Mouse (Mus musculus) lung, embryonic 15.5 days (tissue): ENCODE measurements around the gene Wdr37. TPM values are rescaled to one million over a fixed set of nuclear protein-coding genes. Genes with fewer than 3 reads are reported as not detected.
"Not testable (repeated sequence)": the region's sequence is repeated elsewhere in the genome, so short reads cannot be mapped to it uniquely, and the experiment has no call there.

ENCODE experiments used
- ATAC-seq: fragments of 200-750 bp; cut with Nextera tagmentation; 2 replicates; pipeline ENCODE4 v1.8.0; 2017; ENCODE audit warnings: moderate number of reproducible peaks, borderline replicate concordance; ENCODE audit not compliant: low FRiP score, low TSS enrichment; ENCODE audit errors: extremely low read depth
- H3K27ac ChIP-seq: fragments of 300-500 bp; sonication (generic); 2 replicates; pipeline ENCODE4 v1.5.1; 2015; ENCODE audit warnings: moderate library complexity, mild to moderate bottlenecking, inconsistent platforms
- H3K27me3 ChIP-seq: fragments of 300-500 bp; sonication (generic); 2 replicates; pipeline ENCODE4 v1.6.1; 2015; ENCODE audit warnings: inconsistent platforms
- H3K36me3 ChIP-seq: fragments of 300-500 bp; sonication (generic); 2 replicates; pipeline ENCODE4 v1.6.1; 2015; ENCODE audit warnings: inconsistent platforms
- H3K4me1 ChIP-seq: fragments of 300-500 bp; sonication (generic); 2 replicates; pipeline ENCODE4 v1.6.1; 2015; ENCODE audit warnings: inconsistent platforms
- H3K4me2 ChIP-seq: fragments of 300-500 bp; sonication (generic); 2 replicates; pipeline ENCODE4 v1.6.1; 2015; ENCODE audit warnings: inconsistent platforms, mild to moderate bottlenecking, moderate library complexity
- H3K4me3 ChIP-seq: fragments of 300-500 bp; sonication (generic); 2 replicates; pipeline ENCODE4 v1.5.1; 2015; ENCODE audit warnings: mild to moderate bottlenecking, inconsistent platforms
- H3K9ac ChIP-seq: fragments of 300-500 bp; sonication (generic); 2 replicates; pipeline ENCODE4 v1.6.1; 2015; ENCODE audit warnings: inconsistent platforms
- H3K9me3 ChIP-seq: fragments of 300-500 bp; sonication (generic); 2 replicates; pipeline ENCODE4 v1.6.1; 2016; ENCODE audit warnings: inconsistent platforms
- WGBS: fragments of 180-500 bp; shearing (Covaris S2); methylation state at CpG from one replicate; pipeline ENCODE4 v1.1.7; 2015; 5-methylcytosine and 5-hydroxymethylcytosine counted together
- polyA plus RNA-seq: library from polyadenylated mRNA; unstranded; fragments of >200 nt; fragmentation: Nextera tagmentation; extraction: Ambion mirVana; gene quantifications from 2 replicates; pipeline ENCODE4 v1.2.1, GENCODE M21; 2015

The Wdr37 gene
- polyA plus RNA-seq: 19.9 and 22.1 TPM in 2 replicates

DNA sequence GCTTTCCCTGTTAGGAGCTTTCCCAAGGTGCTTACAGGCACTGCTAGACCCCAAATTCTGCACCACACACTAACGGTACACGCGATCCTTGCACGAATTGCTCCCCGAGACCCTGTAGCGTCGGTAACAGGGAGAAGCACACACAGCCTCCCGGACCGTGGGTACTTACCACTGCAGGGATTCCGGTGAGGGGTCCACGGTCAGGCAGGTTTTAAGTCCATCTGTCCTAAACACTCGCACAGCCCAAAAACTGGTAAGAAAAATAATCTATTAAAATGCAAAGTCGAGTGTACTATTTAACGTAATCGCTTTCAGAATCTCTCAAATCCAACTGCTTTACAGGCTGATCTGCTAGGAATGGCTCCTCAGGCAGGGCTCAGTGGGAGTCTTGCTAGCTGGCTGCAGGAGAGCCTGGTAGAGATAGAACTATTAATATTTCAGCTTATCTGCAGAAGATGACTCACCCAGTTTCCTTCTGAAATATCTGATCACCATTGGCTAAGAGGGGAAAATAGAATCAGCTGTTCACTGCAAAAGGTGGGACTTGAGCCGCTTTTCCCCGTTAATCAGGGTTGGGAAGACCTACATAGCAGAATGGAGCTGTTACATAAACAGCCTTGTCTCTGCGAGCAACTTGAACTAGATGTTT, at the start of gene Wdr37:
TSS of gene Wdr37 (minus strand) at position 596 of the 649 bp plus-strand sequence.
- Histone ChIP-seq H3K36me3 (no peaks in the 10 kb centered on the region), H3K4me2 (peak within 1 kb of the TSS; percentile 64), H3K9ac (peak within 1 kb of the TSS; percentile 66), H3K27ac (peak within 1 kb of the TSS; percentile 99), H3K4me3 (peak within 1 kb of the TSS; percentile 72), H3K4me1 (peaks cover 10% of the 10 kb centered on the region; the same call in 1 of the 2 replicates), H3K9me3 (no peaks in the 10 kb centered on the region), H3K27me3 (no peaks in the 10 kb centered on the region)
- 1% methylated on average over 18 of the region's 18 CpGs for whole genome bisulfite sequencing
- ATAC-seq: peak; percentile 55

DNA sequence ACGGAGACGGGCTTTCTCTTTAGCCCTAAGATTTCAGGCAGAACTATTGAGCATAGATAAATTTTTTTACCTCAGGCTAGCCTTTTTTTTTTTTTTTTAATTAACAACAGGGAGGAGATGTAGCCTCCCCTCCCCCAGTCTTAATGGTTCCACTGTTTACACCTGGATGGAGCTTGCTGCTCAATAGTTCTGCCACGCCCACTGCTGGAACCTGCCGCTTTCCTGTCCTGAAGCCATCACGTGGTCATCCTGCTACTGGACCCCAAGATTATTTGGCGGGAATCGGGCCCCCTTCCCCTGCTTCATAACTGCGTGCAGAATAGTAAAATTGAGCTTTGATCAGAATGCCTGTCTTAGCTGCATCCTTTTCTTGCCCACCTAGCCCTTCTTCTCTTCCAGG, 42.2 kb upstream of the Wdr37 start:
- not testable (repeated sequence) for H3K27me3 ChIP-seq, H3K4me3 ChIP-seq, H3K9me3 ChIP-seq, H3K36me3 ChIP-seq, ATAC-seq, H3K4me2 ChIP-seq, H3K4me1 ChIP-seq, H3K9ac ChIP-seq, H3K27ac ChIP-seq
- 86% methylated on average over 8 of the region's 8 CpGs for WGBS

DNA sequence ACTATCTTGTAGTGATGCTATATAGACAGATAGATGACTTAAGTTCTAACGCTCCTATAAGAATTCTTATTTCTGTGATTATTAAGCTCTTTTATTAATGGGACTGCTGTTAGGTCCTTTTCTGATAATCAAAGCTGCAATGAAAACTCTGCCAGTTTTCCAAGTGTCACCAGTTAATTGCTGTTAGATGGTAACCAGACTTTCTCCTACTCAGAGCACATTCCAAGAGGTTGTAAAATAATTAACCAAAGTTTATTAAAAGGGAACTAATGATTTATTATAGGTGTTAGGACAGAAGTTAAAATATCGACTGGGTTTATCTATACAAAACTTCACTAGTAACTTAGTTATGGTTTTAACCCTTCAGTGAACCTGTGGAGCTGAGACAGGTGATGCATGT, 34.3 kb upstream of the Wdr37 start:
- not testable (repeated sequence) for H3K9me3 ChIP-seq, H3K4me3 ChIP-seq, H3K27me3 ChIP-seq, H3K4me1 ChIP-seq, H3K36me3 ChIP-seq, H3K27ac ChIP-seq, H3K4me2 ChIP-seq, H3K9ac ChIP-seq, ATAC-seq
- WGBS: 79% methylated on average over 2 of the region's 2 CpGs

DNA sequence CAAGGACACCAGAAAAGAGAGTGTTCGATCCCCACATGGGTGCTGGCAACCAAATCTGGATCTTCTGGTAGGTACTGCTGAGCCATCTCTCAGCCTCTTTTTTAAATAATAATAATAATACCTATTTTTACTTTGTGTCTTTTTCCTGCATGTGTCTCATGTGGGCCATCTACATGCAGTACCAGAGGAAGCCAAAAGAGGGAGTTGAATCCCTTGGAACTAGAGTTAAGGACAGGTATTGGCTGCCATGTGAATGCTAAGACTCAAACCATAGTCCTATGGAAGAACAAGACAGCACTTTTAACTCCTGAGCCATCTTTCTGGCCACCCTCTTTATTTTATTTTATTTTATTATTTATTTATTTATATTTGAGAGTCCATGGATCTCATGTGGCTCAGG, 16.9 kb upstream of the Wdr37 start:
- Histone ChIP-seq H3K4me3 (no peak overlapping the region), H3K27ac (no peak overlapping the region), H3K27me3 (no peaks in the 10 kb centered on the region), H3K9me3 (no peaks in the 10 kb centered on the region), H3K4me2 (no peak overlapping the region), H3K36me3 (peaks cover 20% of the 10 kb centered on the region), H3K4me1 (0 out of 2 replicates have a peak, but pooled peaks cover 6% of the 10 kb centered on the region), H3K9ac (no peak overlapping the region)
- ATAC-seq: no peak
- WGBS: 89% methylated on average over 1 of the region's 1 CpGs

DNA sequence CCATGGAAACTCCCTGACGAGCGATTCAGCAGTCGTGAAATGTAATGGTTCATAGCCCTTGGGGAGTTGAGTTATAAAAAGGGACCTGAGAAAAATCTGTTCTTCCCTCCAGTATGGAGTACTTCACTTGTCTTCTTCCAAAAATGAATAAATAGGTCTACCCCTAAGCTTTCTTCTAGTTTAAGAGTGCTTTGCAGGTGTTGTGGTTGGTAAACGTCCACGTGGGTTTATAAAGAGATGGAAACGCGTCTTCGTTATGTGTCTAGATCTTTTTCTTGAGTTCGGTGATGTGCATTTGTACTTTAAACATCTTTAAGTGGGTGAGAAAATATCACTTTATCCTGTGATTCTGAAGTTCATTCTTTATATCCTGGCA, 14.5 kb upstream of the Wdr37 start:
- Histone ChIP-seq H3K4me3 (peak overlapping the region; percentile 62), H3K4me2 (peak overlapping the region; percentile 67), H3K27ac (peak overlapping the region; percentile 92; the same call in 1 of the 2 replicates), H3K4me1 (0 out of 2 replicates have a peak, but pooled peaks cover 6% of the 10 kb centered on the region), H3K9ac (peak overlapping the region; percentile 63), H3K27me3 (no peaks in the 10 kb centered on the region), H3K9me3 (no peaks in the 10 kb centered on the region), H3K36me3 (peaks cover 17% of the 10 kb centered on the region)
- no peak for ATAC-seq
- WGBS: 4% methylated on average over 9 of the region's 9 CpGs

DNA sequence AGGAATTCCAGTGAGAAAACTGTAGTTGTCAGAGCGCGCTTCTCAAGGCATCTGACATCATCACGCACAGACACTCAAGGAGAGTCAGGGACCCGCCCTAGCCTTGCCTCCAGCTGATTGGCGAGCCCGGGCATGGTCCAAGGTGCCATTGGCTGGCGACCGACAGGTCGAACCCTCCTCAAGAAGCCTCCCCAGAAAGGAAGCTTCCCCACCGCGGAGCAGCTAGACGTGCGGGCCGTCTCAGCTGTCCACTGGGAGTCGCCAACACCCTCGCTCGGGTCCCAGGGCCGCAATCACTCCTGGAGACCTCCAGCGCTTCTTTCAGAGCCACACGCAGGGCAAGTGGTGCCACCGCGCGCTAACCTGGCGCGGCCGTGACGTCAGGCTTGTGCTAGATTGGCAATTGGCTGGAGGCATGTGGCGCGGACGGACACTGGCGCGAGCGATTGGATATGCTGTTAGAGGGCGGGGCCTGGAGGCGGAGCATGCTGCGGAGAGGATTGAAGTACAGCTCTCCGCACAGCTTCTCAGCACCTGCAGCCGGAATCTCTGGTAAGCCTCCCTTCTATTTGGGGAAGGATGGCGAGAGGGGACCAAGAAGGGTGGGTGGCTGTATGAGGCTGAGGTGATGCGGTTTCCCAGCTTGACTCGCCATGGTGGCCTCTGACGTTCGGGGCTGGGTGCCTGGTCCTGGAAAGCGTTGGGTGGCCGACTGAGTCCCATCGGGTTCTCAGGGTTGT, 13.9 kb upstream of the Wdr37 start, which contains the start of gene Idi1:
TSS of gene Idi1 (plus strand) at position 57 of the 740 bp plus-strand sequence.
- Histone ChIP-seq H3K4me1 (0 out of 2 replicates have a peak, but pooled peaks cover 6% of the 10 kb centered on the region), H3K4me3 (peak within 1 kb of the TSS; percentile 62), H3K36me3 (peaks cover 17% of the 10 kb centered on the region), H3K27me3 (no peaks in the 10 kb centered on the region), H3K27ac (peak within 1 kb of the TSS; percentile 92), H3K9me3 (no peaks in the 10 kb centered on the region), H3K9ac (peak within 1 kb of the TSS; percentile 63), H3K4me2 (peak within 1 kb of the TSS; percentile 67)
- peak; percentile 100 for ATAC-seq
- under 1% methylated on average over 46 of the region's 46 CpGs for WGBS

DNA sequence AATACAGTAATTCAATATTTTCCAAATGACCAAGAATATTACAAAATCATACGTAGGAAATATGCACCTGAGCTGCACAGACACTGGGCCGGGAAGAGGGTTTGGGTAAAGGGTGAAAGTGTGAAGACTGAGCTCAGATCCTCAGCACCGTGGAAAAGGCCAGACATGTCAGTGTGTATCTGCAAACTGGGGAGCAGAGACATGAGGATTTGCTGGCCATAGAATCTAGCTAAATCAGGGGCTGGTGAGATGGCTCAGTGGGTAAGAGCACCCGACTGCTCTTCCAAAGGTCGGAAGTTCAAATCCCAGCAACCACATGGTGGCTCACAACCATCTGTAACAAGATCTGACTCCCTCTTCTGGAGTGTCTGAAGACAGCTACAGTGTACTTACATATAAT, 12.2 kb upstream of the Wdr37 start:
- H3K27me3 ChIP-seq, ATAC-seq, H3K9me3 ChIP-seq, H3K27ac ChIP-seq, H3K4me3 ChIP-seq, H3K4me1 ChIP-seq, H3K4me2 ChIP-seq, H3K9ac ChIP-seq, H3K36me3 ChIP-seq: not testable (repeated sequence)
- WGBS: 69% methylated on average over 5 of the region's 5 CpGs

DNA sequence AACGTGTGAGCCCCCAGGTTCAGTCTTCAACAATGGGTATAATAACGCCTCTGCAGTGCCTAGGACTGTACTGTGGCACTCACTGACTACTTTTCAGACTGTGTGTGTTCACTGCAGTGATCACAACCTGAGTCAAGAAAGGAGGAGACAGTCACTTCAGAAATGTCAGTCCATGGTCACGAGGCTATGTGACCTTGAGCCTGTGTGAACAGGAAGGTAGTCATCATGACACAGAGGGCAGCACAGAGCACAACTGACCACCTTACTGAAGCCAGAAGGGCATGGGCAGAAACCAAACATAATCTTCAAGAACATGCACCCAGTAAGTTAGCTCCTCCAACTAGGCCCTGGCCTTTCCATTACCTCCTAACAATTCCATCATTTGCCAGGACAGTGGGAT, 9.9 kb upstream of the Wdr37 start:
- Histone ChIP-seq H3K9me3 (no peaks in the 10 kb centered on the region), H3K4me2 (no peak overlapping the region), H3K27ac (no peak overlapping the region), H3K27me3 (no peaks in the 10 kb centered on the region), H3K9ac (no peak overlapping the region), H3K36me3 (no peaks in the 10 kb centered on the region), H3K4me1 (no peaks in the 10 kb centered on the region), H3K4me3 (no peak overlapping the region)
- no peak for ATAC-seq
- 67% methylated on average over 3 of the region's 3 CpGs for WGBS

DNA sequence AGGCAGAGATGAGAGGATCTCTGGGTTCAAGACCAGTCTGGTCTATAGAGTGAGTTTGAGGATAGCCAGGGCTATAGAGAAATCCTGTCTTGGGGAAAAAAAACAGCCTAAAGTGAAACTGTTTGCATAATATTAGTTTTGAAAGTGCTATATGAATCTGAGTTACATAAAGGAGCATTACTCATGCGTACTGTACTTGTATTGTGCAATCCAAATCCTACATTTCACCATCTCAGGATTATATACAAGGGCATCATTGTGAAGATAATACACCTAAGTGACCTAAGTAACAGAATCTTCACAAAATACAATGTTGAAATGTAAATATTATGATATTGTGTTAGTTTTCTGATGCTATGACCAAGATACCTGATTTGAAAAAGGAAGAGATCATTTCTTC, 2.1 kb upstream of the Wdr37 start:
- no peak for ATAC-seq
- Histone ChIP-seq H3K9ac (no peak overlapping the region), H3K36me3 (no peaks in the 10 kb centered on the region), H3K4me1 (peaks cover 10% of the 10 kb centered on the region; the same call in 1 of the 2 replicates), H3K27me3 (no peaks in the 10 kb centered on the region), H3K9me3 (no peaks in the 10 kb centered on the region), H3K4me2 (no peak overlapping the region), H3K4me3 (no peak overlapping the region), H3K27ac (no peak overlapping the region)
- WGBS: 93% methylated on average over 1 of the region's 1 CpGs

DNA sequence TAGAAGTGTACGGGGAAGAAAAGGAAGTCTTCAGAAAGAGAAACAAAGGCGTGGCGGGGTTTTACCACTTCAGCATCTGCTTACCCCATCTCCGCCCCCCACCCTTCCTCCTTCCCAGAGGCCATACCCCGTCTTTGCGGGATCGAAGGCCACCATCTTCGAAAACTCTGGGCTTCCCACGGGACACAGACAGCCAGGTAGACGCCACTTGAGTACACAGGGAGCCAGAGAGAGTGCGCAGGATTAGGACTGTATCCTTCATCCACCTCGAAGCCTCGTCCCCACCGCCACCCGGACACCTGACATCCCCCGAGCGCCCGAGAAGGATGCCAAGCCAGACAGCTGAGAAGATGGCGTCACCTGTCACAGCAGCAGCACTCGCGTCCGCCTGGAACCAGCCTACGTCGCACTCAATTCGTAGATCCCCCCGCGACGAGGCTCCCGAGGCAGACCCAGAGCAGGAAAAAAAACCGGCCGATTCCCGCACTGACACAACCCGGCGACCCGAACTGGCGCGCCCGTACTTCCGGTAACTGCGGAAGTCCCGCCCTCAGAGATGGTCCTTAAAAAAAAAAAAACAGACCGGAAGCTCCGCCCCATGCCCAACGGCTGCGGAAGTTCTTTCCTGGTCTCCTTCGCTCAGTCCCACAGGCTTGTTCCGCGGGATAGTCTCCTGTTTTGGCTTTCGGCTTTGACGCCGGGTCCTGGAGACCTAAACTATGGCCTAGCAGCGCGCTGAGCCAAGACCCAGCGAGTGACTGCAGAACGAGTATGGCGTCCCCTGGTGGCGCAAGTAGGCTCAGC, 997 bp downstream of the Wdr37 start:
- H3K4me2 ChIP-seq: peak overlapping the region; percentile 64
- peak overlapping the region; percentile 99 for H3K27ac ChIP-seq
- peaks cover 10% of the 10 kb centered on the region; the same call in 1 of the 2 replicates for H3K4me1 ChIP-seq
- peak overlapping the region; percentile 72 for H3K4me3 ChIP-seq
- H3K36me3 ChIP-seq: no peaks in the 10 kb centered on the region
- H3K27me3 ChIP-seq: no peaks in the 10 kb centered on the region
- peak overlapping the region; percentile 66 for H3K9ac ChIP-seq
- peak; percentile 96 for ATAC-seq
- H3K9me3 ChIP-seq: no peaks in the 10 kb centered on the region
- WGBS: under 1% methylated on average over 57 of the region's 57 CpGs

DNA sequence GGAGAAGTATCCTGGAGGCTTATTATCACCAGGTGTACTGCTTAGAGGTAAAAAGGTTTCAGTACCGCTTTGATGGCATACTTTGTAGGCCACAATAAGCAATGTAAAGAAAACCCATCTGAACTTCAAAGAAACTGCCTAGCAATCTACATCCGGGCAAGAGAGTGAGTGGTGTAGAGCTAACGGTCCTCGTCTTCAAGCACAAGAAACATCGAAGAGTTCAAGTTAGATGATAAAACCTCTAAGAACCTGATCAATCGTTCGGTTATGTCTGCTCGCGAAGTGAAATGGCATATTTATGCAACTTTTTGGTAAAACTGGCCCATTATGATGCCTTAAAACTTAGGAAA, 1.6 kb downstream of the Wdr37 start:
- Histone ChIP-seq H3K27me3 (no peaks in the 10 kb centered on the region), H3K9ac (peak overlapping the region; percentile 66), H3K9me3 (no peaks in the 10 kb centered on the region), H3K4me2 (peak overlapping the region; percentile 64), H3K4me3 (peak overlapping the region; percentile 72), H3K27ac (peak overlapping the region; percentile 99), H3K4me1 (peaks cover 10% of the 10 kb centered on the region; the same call in 1 of the 2 replicates), H3K36me3 (no peaks in the 10 kb centered on the region)
- no peak for ATAC-seq
- WGBS: 4% methylated on average over 9 of the region's 9 CpGs
